Mouse (Mus musculus): ENCODE results near the gene Bahd1. TPM values are rescaled to one million over a fixed set of nuclear protein-coding genes. Genes with fewer than 3 reads are reported as not detected.
A peak's percentile ranks its signal among the peaks of the same experiment; 100 is the strongest.

Gene Bahd1
- total and polyA plus RNA-seq, 3 experiments: 14.1 to 37.8 (median 32.1) TPM

- dilution Hi-C loops (cut with MboI; ENCODE audit: extremely low pct_ligation_motif_present, extremely low pct_unique_long_range_greater_than_20kb, low sequenced_read_pairs): no loop called here
- Histone ChIP-seq H3K27me3 (replicated peaks) (peaks cover 19% of the 10 kb centered on the region), H3K27ac (ENCODE audit: insufficient read depth, low read depth) (no peak overlapping the region), H3K4me1 (ENCODE audit: control insufficient read depth in 1 of 2, insufficient read depth in 2 of 2) (peaks cover 8 to 55% of the 10 kb centered on the region in 2 experiments), H3K36me3 (replicated peaks in 1 of 2; ENCODE audit: control insufficient read depth in 1 of 2, insufficient read depth in 1 of 2, low read length in 1 of 2) (no peaks in the 10 kb centered on the region), H3K4me2 (ENCODE audit: insufficient read depth, low read depth, poor library complexity, severe bottlenecking) (peak overlapping the region; percentile 94), H3K9me3 (replicated peaks; ENCODE audit: low read length) (no peaks in the 10 kb centered on the region), H3K9ac (ENCODE audit: insufficient read depth, low read depth) (peak overlapping the region; percentile 82), H3K4me3 (replicated peaks in 1 of 3; ENCODE audit: low read depth in 2 of 3, low read length in 2 of 3, poor library complexity in 1 of 3) (peak overlapping the region; percentile 44 to 63 (median 47)), H3K79me2 (replicated peaks; ENCODE audit: control insufficient read depth, extremely low read depth, insufficient read depth, poor library complexity, severe bottlenecking) (peaks cover 40% of the 10 kb centered on the region)
- TF ChIP-seq EP300 (IDR thresholded peaks at IDR 0.05; ENCODE audit: low read length): no peak
- TF ChIP-seq GABPA (IDR thresholded peaks at IDR 0.05; ENCODE audit: insufficient replicate concordance, low read depth, low read length): no peak
- TF ChIP-seq USF2 (conservative IDR thresholded peaks at IDR 0.05; ENCODE audit: low read depth, low read length): no peak
- no peak for TF ChIP-seq ZMIZ1 (IDR thresholded peaks at IDR 0.05; ENCODE audit: low read depth, low read length)
- no peak for TF ChIP-seq CHD1 (IDR thresholded peaks at IDR 0.05; ENCODE audit: low read depth, low read length)
- no peak for TF ChIP-seq UBTF (IDR thresholded peaks at IDR 0.05; ENCODE audit: low read depth, low read length)
- no peak for TF ChIP-seq JUN (IDR thresholded peaks at IDR 0.05; ENCODE audit: insufficient read depth, low read depth, low read length)
- TF ChIP-seq MAX (IDR thresholded peaks at IDR 0.05; ENCODE audit: low read length): 0 out of 2 replicates have a peak, but pooled peaks have one; percentile 13
- no peak for TF ChIP-seq MAZ (IDR thresholded peaks at IDR 0.05; ENCODE audit: low read depth, low read length)
- TF ChIP-seq HCFC1 (IDR thresholded peaks at IDR 0.05; ENCODE audit: low read depth, low read length): no peak
- TF ChIP-seq PAX5 (IDR thresholded peaks at IDR 0.05; ENCODE audit: low read length): no peak
- peak; percentile 27; the same call in 1 of the 2 replicates for TF ChIP-seq NELFE (IDR thresholded peaks at IDR 0.05; ENCODE audit: low read depth, low read length)
- no peak for TF ChIP-seq TCF12 (IDR thresholded peaks at IDR 0.05; ENCODE audit: low read depth, low read length)
- no peak for TF ChIP-seq TBP (conservative IDR thresholded peaks at IDR 0.05; ENCODE audit: low read depth, low read length)
- 0 out of 2 replicates have a peak, but pooled peaks have one; percentile 34 for TF ChIP-seq MYC (IDR thresholded peaks at IDR 0.05; ENCODE audit: low read depth, low read length)
- TF ChIP-seq CTCF (conservative IDR thresholded peaks at IDR 0.05 in 1 of 2, IDR thresholded peaks at IDR 0.05 in 1 of 2; ENCODE audit: low read depth in 2 of 2, low read length in 2 of 2): 0 out of 4 replicates have a peak, but pooled peaks of 1 of the 2 experiments have one; percentile 3
- no peak for TF ChIP-seq KAT2A (IDR thresholded peaks at IDR 0.05; ENCODE audit: insufficient replicate concordance, low read length)
- no peak for TF ChIP-seq ZKSCAN1 (IDR thresholded peaks at IDR 0.05; ENCODE audit: borderline replicate concordance, low read depth, low read length)
- DNase-seq (ENCODE audit: extremely low read depth): no peak
- in situ Hi-C loops (cut with MboI; ENCODE audit: low pct_ligation_motif_present, low pct_unique_long_range_greater_than_20kb, low sequenced_read_pairs): no loop called here
These were observed 606 bp downstream of the Bahd1 start for GRCm38 (mm10) chr2:118900826-118901140.

- in situ Hi-C loops (cut with MboI; ENCODE audit: low pct_ligation_motif_present, low pct_unique_long_range_greater_than_20kb, low sequenced_read_pairs) (no loop called here), dilution Hi-C loops (cut with MboI; ENCODE audit: extremely low pct_ligation_motif_present, extremely low pct_unique_long_range_greater_than_20kb, low sequenced_read_pairs) (no loop called here)
- peak overlapping the region; percentile 71 to 92 (median 87) for H3K4me3 ChIP-seq (replicated peaks in 1 of 3; ENCODE audit: low read depth in 2 of 3, low read length in 2 of 3, poor library complexity in 1 of 3)
- no peaks in the 10 kb centered on the region for H3K36me3 ChIP-seq (replicated peaks in 1 of 2; ENCODE audit: control insufficient read depth in 1 of 2, insufficient read depth in 1 of 2, low read length in 1 of 2)
- peaks cover 19% of the 10 kb centered on the region for H3K27me3 ChIP-seq (replicated peaks)
- peak overlapping the region; percentile 94 for H3K4me2 ChIP-seq (ENCODE audit: insufficient read depth, low read depth, poor library complexity, severe bottlenecking)
- peak overlapping the region; percentile 98 for H3K27ac ChIP-seq (ENCODE audit: insufficient read depth, low read depth)
- H3K79me2 ChIP-seq (replicated peaks; ENCODE audit: control insufficient read depth, extremely low read depth, insufficient read depth, poor library complexity, severe bottlenecking): peaks cover 42% of the 10 kb centered on the region
- peaks cover 8 to 54% of the 10 kb centered on the region in 2 experiments for H3K4me1 ChIP-seq (ENCODE audit: control insufficient read depth in 1 of 2, insufficient read depth in 2 of 2)
- peak; percentile 93 for DNase-seq (ENCODE audit: extremely low read depth)
- H3K9me3 ChIP-seq (replicated peaks; ENCODE audit: low read length): no peaks in the 10 kb centered on the region
- peak overlapping the region; percentile 87 for H3K9ac ChIP-seq (ENCODE audit: insufficient read depth, low read depth)
- TF ChIP-seq TCF12 (IDR thresholded peaks at IDR 0.05; ENCODE audit: low read depth, low read length) (0 out of 2 replicates have a peak, but pooled peaks have one; percentile 13), POLR2AphosphoS2 (IDR thresholded peaks at IDR 0.05; ENCODE audit: low read depth, low read length) (no peak), POLR2A (IDR thresholded peaks at IDR 0.05; ENCODE audit: low read depth, low read length) (peak; percentile 54), PAX5 (IDR thresholded peaks at IDR 0.05; ENCODE audit: low read length) (no peak), ZKSCAN1 (IDR thresholded peaks at IDR 0.05; ENCODE audit: borderline replicate concordance, low read depth, low read length) (no peak), ETS1 (conservative IDR thresholded peaks at IDR 0.05; ENCODE audit: low read depth, low read length) (no peak), ZNF384 (IDR thresholded peaks at IDR 0.05; ENCODE audit: low read depth, low read length) (no peak), CHD2 (IDR thresholded peaks at IDR 0.05; ENCODE audit: low read length) (no peak; the same call in none of the 2 replicates), ELF1 (IDR thresholded peaks at IDR 0.05; ENCODE audit: low read depth, low read length) (peak; percentile 94), JUN (IDR thresholded peaks at IDR 0.05; ENCODE audit: insufficient read depth, low read depth, low read length) (no peak), JUND (conservative IDR thresholded peaks at IDR 0.05; ENCODE audit: low read depth, low read length) (no peak), MEF2A (IDR thresholded peaks at IDR 0.05; ENCODE audit: borderline replicate concordance, low read depth, low read length) (no peak), CHD1 (IDR thresholded peaks at IDR 0.05; ENCODE audit: low read depth, low read length) (no peak), MAZ (IDR thresholded peaks at IDR 0.05; ENCODE audit: low read depth, low read length) (0 out of 2 replicates have a peak, but pooled peaks have one; percentile 59), NELFE (IDR thresholded peaks at IDR 0.05; ENCODE audit: low read depth, low read length) (no peak), MXI1 (IDR thresholded peaks at IDR 0.05; ENCODE audit: low read depth, low read length) (no peak; the same call in 1 of the 2 replicates), EP300 (IDR thresholded peaks at IDR 0.05; ENCODE audit: low read length) (no peak), RAD21 (IDR thresholded peaks at IDR 0.05; ENCODE audit: low read depth, low read length) (no peak; the same call in none of the 2 replicates), KAT2A (IDR thresholded peaks at IDR 0.05; ENCODE audit: insufficient replicate concordance, low read length) (no peak), GABPA (IDR thresholded peaks at IDR 0.05; ENCODE audit: insufficient replicate concordance, low read depth, low read length) (no peak), HCFC1 (IDR thresholded peaks at IDR 0.05; ENCODE audit: low read depth, low read length) (no peak; the same call in 1 of the 2 replicates)
These were observed 1.2 kb downstream of the Bahd1 start for GRCm38 (mm10) chr2:118901175-118902031.
